Mouse (Mus musculus) G1E-ER4 (cell line): ENCODE data around the gene Ccdc62. TPM values are rescaled to one million over a fixed set of nuclear protein-coding genes. Genes with fewer than 3 reads are reported as not detected.

Experiments
- GATA1 ChIP-seq: IDR thresholded peaks from one replicate; pipeline ENCODE4 v1.8.0; 2012; ENCODE audit warnings: low read length, inconsistent platforms
- polyA plus RNA-seq: library from polyadenylated mRNA; stranded (reverse); fragments of >175 nt; gene quantifications from 2 replicates; pipeline ENCODE4 v1.2.3, GENCODE M21; 2012

Ccdc62 gene
- polyA plus RNA-seq, 1 experiment, result 6.2 TPM

- no peak for TF ChIP-seq GATA1
These were observed 8.4 kb upstream of the Ccdc62 start for GRCm38 (mm10) chr5:123922112-123922511.

GRCm38 (mm10) chr5:123927118-123927517 lies 3.4 kb upstream of the Ccdc62 start, which contains the start of gene Gm43518:
Gene Gm43518 (plus strand): TSS chr5:123927418.
- TF ChIP-seq GATA1, result no peak

GRCm38 (mm10) chr5:123931131-123931530 lies 652 bp downstream of the Ccdc62 start:
- no peak for TF ChIP-seq GATA1

- TF ChIP-seq GATA1, result no peak
These were observed 2.4 kb downstream of the Ccdc62 start for GRCm38 (mm10) chr5:123932927-123933326.

GRCm38 (mm10) chr5:123933556-123933955 lies 3.1 kb downstream of the Ccdc62 start:
- no peak for TF ChIP-seq GATA1

GRCm38 (mm10) chr5:123933957-123934591 lies 3.6 kb downstream of the Ccdc62 start:
- no peak for TF ChIP-seq GATA1

- no peak for TF ChIP-seq GATA1
These were observed 5.5 kb downstream of the Ccdc62 start for GRCm38 (mm10) chr5:123935931-123936330.

- TF ChIP-seq GATA1, result no peak
These were observed 8.0 kb downstream of the Ccdc62 start for GRCm38 (mm10) chr5:123938479-123938878.

- TF ChIP-seq GATA1, result no peak
These were observed 16.1 kb downstream of the Ccdc62 start for GRCm38 (mm10) chr5:123946546-123946945.

GRCm38 (mm10) chr5:123947041-123947761 lies 16.7 kb downstream of the Ccdc62 start:
- no peak for TF ChIP-seq GATA1

GRCm38 (mm10) chr5:123952365-123953045 lies 22.0 kb downstream of the Ccdc62 start:
- no peak for TF ChIP-seq GATA1

- no peak for TF ChIP-seq GATA1
These were observed 26.7 kb downstream of the Ccdc62 start for GRCm38 (mm10) chr5:123957213-123957612.

GRCm38 (mm10) chr5:123959018-123959417 lies 28.5 kb downstream of the Ccdc62 start:
- TF ChIP-seq GATA1, result no peak

- no peak for TF ChIP-seq GATA1
These were observed 29.6 kb downstream of the Ccdc62 start for GRCm38 (mm10) chr5:123960129-123960528.

GRCm38 (mm10) chr5:123961046-123961445 lies 30.6 kb downstream of the Ccdc62 start:
- no peak for TF ChIP-seq GATA1

GRCm38 (mm10) chr5:123964208-123964607 lies 33.7 kb downstream of the Ccdc62 start:
- TF ChIP-seq GATA1, result no peak
